Mouse (Mus musculus): ENCODE results near the gene Mtmr3. TPM values are rescaled to one million over a fixed set of nuclear protein-coding genes. Genes with fewer than 3 reads are reported as not detected.

Mtmr3 gene
- polyA plus RNA-seq, 1 experiment from 2014 or later = 15.4 TPM

DNA sequence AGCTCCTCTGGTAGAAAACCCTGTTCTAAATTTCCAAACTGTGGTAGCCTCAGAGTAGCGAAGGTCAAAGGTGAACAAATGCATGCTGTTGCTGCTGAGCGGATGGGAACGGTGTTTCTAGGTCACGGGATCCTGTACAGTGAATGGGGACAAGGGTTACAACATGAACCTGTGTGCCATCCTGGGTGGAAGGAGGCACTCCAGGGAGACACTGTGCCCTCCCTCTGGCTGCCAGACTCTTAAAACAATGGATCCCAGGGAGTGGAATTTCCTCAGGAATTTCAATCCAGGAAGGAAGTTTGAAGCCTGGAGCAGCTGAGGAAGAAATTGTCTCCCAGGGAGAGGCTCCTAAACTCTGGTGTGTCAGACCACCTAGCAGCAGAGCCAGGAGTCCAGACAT, 128.5 kb downstream of the Mtmr3 start:
- H3K4me1 ChIP-seq (ENCODE audit: control insufficient read depth, insufficient read depth, low read length) = no peaks in the 10 kb centered on the region
- no peak overlapping the region for H3K27ac ChIP-seq (ENCODE audit: low read length)
- H3K9me3 ChIP-seq (ENCODE audit: control insufficient read depth, low read length) = no peaks in the 10 kb centered on the region
- no peak overlapping the region for H3K9ac ChIP-seq (ENCODE audit: low read depth, low read length)
- H3K4me3 ChIP-seq (ENCODE audit: low read length) = no peak overlapping the region
- ATAC-seq = no peak
- no peaks in the 10 kb centered on the region for H3K36me3 ChIP-seq (ENCODE audit: control insufficient read depth, insufficient read depth, low read length)
- H3K27me3 ChIP-seq (replicated peaks; ENCODE audit: control insufficient read depth, insufficient read depth, low read length) = no peaks in the 10 kb centered on the region
- no peak overlapping the region for H3K4me2 ChIP-seq (ENCODE audit: low read depth, low read length)
- WGBS = 74% methylated on average over 4 of the region's 4 CpGs

DNA sequence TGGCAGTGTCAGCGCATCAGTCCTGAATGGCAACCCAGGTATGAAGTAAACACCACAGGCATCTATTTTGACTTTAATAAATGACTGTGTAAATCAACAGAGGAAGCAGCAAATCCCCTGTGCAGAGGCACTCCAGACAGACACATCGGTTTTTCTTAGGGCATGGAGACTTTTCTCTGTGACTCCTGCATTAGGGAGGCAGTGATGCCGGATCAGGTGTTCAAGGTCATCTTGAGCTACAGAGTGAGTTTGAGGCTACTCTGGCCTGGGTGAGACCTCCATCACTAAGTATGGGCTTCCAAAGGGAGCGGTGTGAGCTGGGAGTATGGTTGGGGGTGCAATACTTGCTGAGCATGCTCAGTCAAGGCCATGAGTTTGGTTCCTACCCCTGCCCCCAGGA, 130.0 kb downstream of the Mtmr3 start:
- Histone ChIP-seq H3K4me1 (ENCODE audit: control insufficient read depth, insufficient read depth, low read length) (no peaks in the 10 kb centered on the region), H3K36me3 (ENCODE audit: control insufficient read depth, insufficient read depth, low read length) (no peaks in the 10 kb centered on the region), H3K27me3 (replicated peaks; ENCODE audit: control insufficient read depth, insufficient read depth, low read length) (no peaks in the 10 kb centered on the region), H3K4me2 (ENCODE audit: low read depth, low read length) (no peak overlapping the region), H3K9me3 (ENCODE audit: control insufficient read depth, low read length) (no peaks in the 10 kb centered on the region), H3K9ac (ENCODE audit: low read depth, low read length) (no peak overlapping the region), H3K27ac (ENCODE audit: low read length) (no peak overlapping the region), H3K4me3 (ENCODE audit: low read length) (no peak overlapping the region)
- no peak for ATAC-seq
- 85% methylated on average over 4 of the region's 4 CpGs for WGBS

DNA sequence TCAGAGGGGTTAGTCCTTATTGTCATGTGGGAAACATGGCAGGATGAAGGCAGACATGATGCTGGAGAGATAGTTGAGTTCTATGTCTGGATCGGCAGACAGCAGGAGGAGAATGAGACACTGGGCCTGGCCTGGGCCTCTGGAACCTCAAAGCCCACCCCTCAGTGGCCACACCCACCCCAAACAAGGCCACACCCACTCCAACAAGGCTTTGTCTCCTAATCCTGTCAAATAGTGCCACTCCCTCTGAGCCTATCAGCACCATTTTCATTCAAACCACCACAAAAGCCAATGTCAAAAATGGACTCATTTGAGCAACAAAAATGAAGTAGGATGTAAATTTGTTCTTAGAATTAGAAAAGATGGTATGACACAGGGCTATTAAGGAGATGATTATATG, 130.5 kb downstream of the Mtmr3 start:
- H3K36me3 ChIP-seq (ENCODE audit: control insufficient read depth, insufficient read depth, low read length) = no peaks in the 10 kb centered on the region
- H3K9ac ChIP-seq (ENCODE audit: low read depth, low read length) = no peak overlapping the region
- no peaks in the 10 kb centered on the region for H3K9me3 ChIP-seq (ENCODE audit: control insufficient read depth, low read length)
- no peaks in the 10 kb centered on the region for H3K27me3 ChIP-seq (replicated peaks; ENCODE audit: control insufficient read depth, insufficient read depth, low read length)
- no peak overlapping the region for H3K27ac ChIP-seq (ENCODE audit: low read length)
- 82% methylated on average over 1 of the region's 1 CpGs for WGBS
- no peaks in the 10 kb centered on the region for H3K4me1 ChIP-seq (ENCODE audit: control insufficient read depth, insufficient read depth, low read length)
- H3K4me3 ChIP-seq (ENCODE audit: low read length) = no peak overlapping the region
- no peak for ATAC-seq
- no peak overlapping the region for H3K4me2 ChIP-seq (ENCODE audit: low read depth, low read length)

DNA sequence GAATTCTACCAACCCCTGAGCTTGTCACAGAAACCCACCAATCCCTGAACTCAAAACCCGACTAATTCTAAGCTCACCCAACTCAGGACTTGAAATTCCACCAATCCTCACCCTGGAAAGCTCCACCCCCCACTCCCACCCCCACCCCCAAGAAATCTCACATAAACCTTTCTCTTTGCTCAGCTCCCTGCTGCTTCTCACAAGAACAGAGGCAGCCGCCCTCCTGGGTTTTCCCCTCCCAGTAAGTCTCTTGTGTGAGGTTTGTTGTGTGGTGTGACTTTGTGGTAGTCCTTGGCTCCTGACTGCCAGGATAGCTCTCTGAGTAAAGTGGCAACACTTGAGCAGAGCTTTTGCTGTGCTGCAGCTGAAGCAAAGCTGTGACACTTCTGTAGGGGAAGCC, 131.8 kb downstream of the Mtmr3 start:
- Histone ChIP-seq H3K27me3 (replicated peaks; ENCODE audit: control insufficient read depth, insufficient read depth, low read length) (no peaks in the 10 kb centered on the region), H3K4me2 (ENCODE audit: low read depth, low read length) (no peak overlapping the region), H3K36me3 (ENCODE audit: control insufficient read depth, insufficient read depth, low read length) (no peaks in the 10 kb centered on the region), H3K27ac (ENCODE audit: low read length) (no peak overlapping the region), H3K4me3 (ENCODE audit: low read length) (no peak overlapping the region), H3K4me1 (ENCODE audit: control insufficient read depth, insufficient read depth, low read length) (no peaks in the 10 kb centered on the region), H3K9ac (ENCODE audit: low read depth, low read length) (no peak overlapping the region), H3K9me3 (ENCODE audit: control insufficient read depth, low read length) (no peaks in the 10 kb centered on the region)
- 46% methylated on average over 2 of the region's 2 CpGs for WGBS
- ATAC-seq = no peak

DNA sequence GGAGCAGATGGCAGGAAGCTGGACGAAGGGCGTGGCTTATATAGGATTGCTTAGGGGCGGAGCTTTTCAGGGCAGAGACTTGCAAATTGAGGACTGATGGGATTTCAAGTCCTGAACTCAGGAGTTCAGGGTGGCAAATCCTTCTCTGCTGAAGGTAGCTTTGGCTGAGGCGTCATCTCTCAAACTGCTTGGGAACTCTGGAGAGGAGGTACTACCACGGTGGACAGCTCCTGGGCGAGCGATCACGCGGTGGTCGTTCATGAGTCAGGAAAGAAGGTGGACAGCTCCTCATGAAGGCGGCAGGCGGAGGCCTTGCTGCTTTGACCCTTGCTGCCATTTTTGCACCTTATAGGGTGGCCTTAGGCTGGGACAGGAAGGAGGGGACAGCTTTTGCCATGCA, 133.5 kb downstream of the Mtmr3 start:
- Histone ChIP-seq H3K9me3 (ENCODE audit: control insufficient read depth, low read length) (no peaks in the 10 kb centered on the region), H3K36me3 (ENCODE audit: control insufficient read depth, insufficient read depth, low read length) (no peaks in the 10 kb centered on the region), H3K4me3 (ENCODE audit: low read length) (no peak overlapping the region), H3K9ac (ENCODE audit: low read depth, low read length) (no peak overlapping the region), H3K27ac (ENCODE audit: low read length) (no peak overlapping the region), H3K4me2 (ENCODE audit: low read depth, low read length) (no peak overlapping the region), H3K4me1 (ENCODE audit: control insufficient read depth, insufficient read depth, low read length) (no peaks in the 10 kb centered on the region), H3K27me3 (replicated peaks; ENCODE audit: control insufficient read depth, insufficient read depth, low read length) (no peaks in the 10 kb centered on the region)
- 16% methylated on average over 12 of the region's 12 CpGs for WGBS
- no peak for ATAC-seq

DNA sequence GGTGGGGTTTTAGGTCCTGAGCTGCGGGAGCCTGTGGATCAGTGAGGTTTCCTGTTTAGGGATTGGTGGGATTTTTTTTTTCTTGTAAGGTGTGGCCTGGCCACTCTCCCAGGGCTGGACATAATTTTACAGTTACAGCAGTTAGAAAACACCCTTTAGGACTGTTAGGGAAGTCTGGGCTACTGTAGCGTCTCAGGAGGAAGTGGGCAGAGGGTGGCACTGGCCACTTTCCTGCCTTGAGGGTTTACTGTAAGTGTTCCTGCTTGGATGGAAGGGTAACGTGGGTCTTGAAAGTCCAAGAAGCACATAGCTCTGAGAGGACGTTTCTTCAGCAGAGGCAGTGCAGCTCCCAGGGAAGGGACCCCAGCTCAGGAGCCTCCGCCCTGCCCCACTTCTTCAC, 134.0 kb downstream of the Mtmr3 start:
- Histone ChIP-seq H3K27me3 (replicated peaks; ENCODE audit: control insufficient read depth, insufficient read depth, low read length) (no peaks in the 10 kb centered on the region), H3K4me1 (ENCODE audit: control insufficient read depth, insufficient read depth, low read length) (no peaks in the 10 kb centered on the region), H3K9me3 (ENCODE audit: control insufficient read depth, low read length) (no peaks in the 10 kb centered on the region), H3K27ac (ENCODE audit: low read length) (no peak overlapping the region), H3K9ac (ENCODE audit: low read depth, low read length) (no peak overlapping the region), H3K4me3 (ENCODE audit: low read length) (no peak overlapping the region), H3K4me2 (ENCODE audit: low read depth, low read length) (no peak overlapping the region), H3K36me3 (ENCODE audit: control insufficient read depth, insufficient read depth, low read length) (no peaks in the 10 kb centered on the region)
- ATAC-seq = no peak
- WGBS = 47% methylated on average over 5 of the region's 5 CpGs

DNA sequence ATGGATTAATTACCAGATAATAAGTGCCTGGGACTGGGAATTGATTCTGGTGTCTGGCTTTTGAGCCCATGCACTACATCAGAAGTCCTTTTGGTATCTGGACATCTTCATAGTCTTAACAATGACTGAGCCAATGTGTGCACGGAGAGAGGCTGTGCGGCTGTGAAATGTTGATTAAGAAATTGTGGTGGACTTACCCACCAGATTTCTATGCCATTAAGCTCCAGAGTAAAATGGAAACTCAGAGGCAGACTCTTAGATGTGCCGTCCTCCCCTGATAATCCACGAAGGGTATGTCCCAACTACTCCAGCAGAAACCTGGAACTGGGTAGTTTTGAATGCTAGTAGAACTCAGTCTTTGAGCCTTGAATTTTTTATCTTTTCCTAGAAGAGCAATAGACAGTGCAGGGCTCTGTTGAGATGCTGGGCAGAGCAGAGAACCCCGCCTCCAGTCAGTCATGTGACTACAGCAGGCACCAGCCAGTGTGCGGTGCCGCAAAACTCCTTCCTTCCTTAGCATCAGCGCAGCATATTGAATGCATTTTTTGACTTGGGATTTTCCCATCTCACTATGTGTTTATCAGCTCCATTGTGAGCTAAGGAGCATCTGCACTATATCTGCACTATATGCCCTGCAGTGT, 139.6 kb downstream of the Mtmr3 start:
- Histone ChIP-seq H3K4me3 (ENCODE audit: low read length) (no peak overlapping the region), H3K27ac (ENCODE audit: low read length) (no peak overlapping the region), H3K27me3 (replicated peaks; ENCODE audit: control insufficient read depth, insufficient read depth, low read length) (no peaks in the 10 kb centered on the region), H3K4me2 (ENCODE audit: low read depth, low read length) (no peak overlapping the region), H3K4me1 (ENCODE audit: control insufficient read depth, insufficient read depth, low read length) (peaks cover 5% of the 10 kb centered on the region), H3K9me3 (ENCODE audit: control insufficient read depth, low read length) (no peaks in the 10 kb centered on the region), H3K36me3 (ENCODE audit: control insufficient read depth, insufficient read depth, low read length) (no peaks in the 10 kb centered on the region), H3K9ac (ENCODE audit: low read depth, low read length) (no peak overlapping the region)
- WGBS = 75% methylated on average over 8 of the region's 8 CpGs
- no peak for ATAC-seq

DNA sequence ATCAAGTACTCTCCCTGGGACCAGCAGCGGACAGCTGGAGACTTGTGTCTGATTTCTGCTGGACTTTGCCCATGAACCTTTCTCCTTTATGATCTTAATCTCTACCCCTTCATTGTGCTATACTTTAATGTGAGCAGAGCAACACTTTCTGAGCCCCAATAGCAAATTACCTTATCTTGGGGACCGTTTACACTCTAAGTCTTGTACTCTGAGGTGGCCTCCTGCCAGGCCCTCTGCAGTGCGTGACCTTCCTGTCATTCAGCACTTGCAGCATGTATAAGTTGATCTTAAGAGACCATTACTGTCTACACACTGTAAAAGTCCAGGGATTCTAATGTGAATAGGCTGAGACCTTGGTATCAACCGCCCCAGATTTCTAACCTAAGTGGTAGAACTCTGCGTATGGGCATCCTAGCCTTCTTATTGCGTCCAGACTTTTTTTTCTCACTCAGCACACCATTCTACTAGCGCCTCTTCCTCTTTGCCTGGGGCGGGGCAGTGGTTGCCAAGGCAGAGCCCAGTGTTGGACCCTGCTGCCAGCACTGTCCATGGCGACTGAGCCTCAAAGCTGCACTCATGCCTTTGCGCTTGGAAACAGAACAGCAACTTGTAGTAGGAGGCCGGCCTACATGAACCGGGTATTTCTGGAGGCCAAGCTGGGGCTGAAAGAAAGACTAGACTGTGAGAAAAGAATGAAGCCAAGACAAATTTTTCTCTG, 142.0 kb downstream of the Mtmr3 start:
- Histone ChIP-seq H3K9me3 (ENCODE audit: control insufficient read depth, low read length) (no peaks in the 10 kb centered on the region), H3K9ac (ENCODE audit: low read depth, low read length) (no peak overlapping the region), H3K4me3 (ENCODE audit: low read length) (no peak overlapping the region), H3K4me1 (ENCODE audit: control insufficient read depth, insufficient read depth, low read length) (peaks cover 5% of the 10 kb centered on the region), H3K4me2 (ENCODE audit: low read depth, low read length) (no peak overlapping the region), H3K27me3 (replicated peaks; ENCODE audit: control insufficient read depth, insufficient read depth, low read length) (no peaks in the 10 kb centered on the region), H3K36me3 (ENCODE audit: control insufficient read depth, insufficient read depth, low read length) (no peaks in the 10 kb centered on the region), H3K27ac (ENCODE audit: low read length) (peak overlapping the region; percentile 59)
- peak; percentile 94 for ATAC-seq
- WGBS = 68% methylated on average over 12 of the region's 12 CpGs

DNA sequence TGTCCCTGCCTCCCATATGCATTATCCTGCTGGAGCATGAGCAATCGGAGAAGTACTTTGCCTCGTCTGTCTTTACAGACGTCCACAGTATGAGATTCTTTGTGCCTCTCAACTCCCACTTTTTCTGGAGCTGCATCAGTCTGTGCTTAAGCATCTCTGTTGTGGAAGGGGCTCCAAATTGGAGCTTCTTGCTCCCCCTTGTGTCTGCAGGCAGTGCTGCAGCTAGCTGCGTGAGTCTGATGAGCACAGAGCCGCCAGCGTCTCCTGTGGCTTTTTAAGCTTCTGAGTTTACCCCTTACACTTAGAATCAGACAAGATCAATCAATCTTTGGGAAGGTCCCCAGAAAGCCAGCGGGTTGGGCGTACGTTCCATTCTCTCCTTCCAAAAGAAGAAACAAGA, 143.5 kb downstream of the Mtmr3 start:
- no peaks in the 10 kb centered on the region for H3K36me3 ChIP-seq (ENCODE audit: control insufficient read depth, insufficient read depth, low read length)
- H3K27me3 ChIP-seq (replicated peaks; ENCODE audit: control insufficient read depth, insufficient read depth, low read length) = no peaks in the 10 kb centered on the region
- H3K9ac ChIP-seq (ENCODE audit: low read depth, low read length) = no peak overlapping the region
- ATAC-seq = no peak
- no peak overlapping the region for H3K4me2 ChIP-seq (ENCODE audit: low read depth, low read length)
- no peak overlapping the region for H3K27ac ChIP-seq (ENCODE audit: low read length)
- WGBS = 24% methylated on average over 9 of the region's 9 CpGs
- no peaks in the 10 kb centered on the region for H3K9me3 ChIP-seq (ENCODE audit: control insufficient read depth, low read length)
- H3K4me1 ChIP-seq (ENCODE audit: control insufficient read depth, insufficient read depth, low read length) = peaks cover 5% of the 10 kb centered on the region
- H3K4me3 ChIP-seq (ENCODE audit: low read length) = no peak overlapping the region

All from intestine, embryonic 16.5 days (tissue).